Mouse (Mus musculus) hematopoietic stem cell, adult 5-6 weeks (primary cell): ENCODE measurements around the gene Atp1b1. TPM values are rescaled to one million over a fixed set of nuclear protein-coding genes. Genes with fewer than 3 reads are reported as not detected.

Source experiments
- ATAC-seq, 2 experiments: fragments of 125-278 bp in 1 of 2; replicated peaks in 1 of 2; 2 replicates each; pipeline ENCODE4 v1.8.0; 2016 to 2017; ENCODE audit warnings: inconsistent platforms in 2 of 2, mild to moderate bottlenecking in 2 of 2, moderate number of reproducible peaks in 2 of 2, low read depth in 1 of 2, moderate TSS enrichment in 1 of 2; ENCODE audit not compliant: low FRiP score in 2 of 2, poor library complexity in 2 of 2, severe bottlenecking in 2 of 2, insufficient read depth in 1 of 2, low TSS enrichment in 1 of 2
- total RNA-seq: library from RNA; stranded (forward); fragments of 172-1452, 232-1000 nt; gene quantifications from 2 replicates; pipeline ENCODE4 v1.2.3, GENCODE M21; 2017

The Atp1b1 gene
- total RNA-seq, 1 experiment from 2014 or later: 3.1 TPM

- ATAC-seq: no peak
Observed at GRCm38 (mm10) chr1:164418320-164418719, 39.8 kb downstream of the Atp1b1 start.

- ATAC-seq: no peak
Observed at GRCm38 (mm10) chr1:164417604-164418003, 40.6 kb downstream of the Atp1b1 start.

GRCm38 (mm10) chr1:164416692-164417394 is 41.3 kb downstream of the Atp1b1 start:
- no peak for ATAC-seq

GRCm38 (mm10) chr1:164415347-164415751 is 42.8 kb downstream of the Atp1b1 start:
- ATAC-seq: no peak

GRCm38 (mm10) chr1:164413608-164414007 is 44.5 kb downstream of the Atp1b1 start:
- ATAC-seq: no peak

- no peak for ATAC-seq
Observed at GRCm38 (mm10) chr1:164412906-164413305, 45.2 kb downstream of the Atp1b1 start.

GRCm38 (mm10) chr1:164411306-164411705 is 46.8 kb downstream of the Atp1b1 start:
- no peak for ATAC-seq

- ATAC-seq: no peak
Observed at GRCm38 (mm10) chr1:164408655-164409054, 49.5 kb downstream of the Atp1b1 start.

- no peak for ATAC-seq
Observed at GRCm38 (mm10) chr1:164406506-164406905, 51.6 kb downstream of the Atp1b1 start.

- no peak for ATAC-seq
Observed at GRCm38 (mm10) chr1:164405385-164405802, 52.8 kb downstream of the Atp1b1 start.

GRCm38 (mm10) chr1:164399578-164399977 is 58.6 kb downstream of the Atp1b1 start:
- no peak for ATAC-seq

- no peak for ATAC-seq
Observed at GRCm38 (mm10) chr1:164397672-164398071, 60.5 kb downstream of the Atp1b1 start.

GRCm38 (mm10) chr1:164395131-164395780 is 62.9 kb downstream of the Atp1b1 start:
- no peak for ATAC-seq

GRCm38 (mm10) chr1:164392176-164392575 is 66.0 kb downstream of the Atp1b1 start:
- ATAC-seq: no peak

GRCm38 (mm10) chr1:164389743-164390142 is 68.4 kb downstream of the Atp1b1 start:
- ATAC-seq: no peak
